Mouse (Mus musculus) gastrocnemius, postnatal 14 days (tissue): ENCODE measurements around the gene Serpinb6d. TPM values are rescaled to one million over a fixed set of nuclear protein-coding genes. Genes with fewer than 3 reads are reported as not detected.

Experiments used
- DNase-seq: peaks from one replicate; pipeline ENCODE4 v3.0.0; 2021; ENCODE audit warnings: mixed read lengths
- intact Hi-C: fragments of 180-260 bp; cut with DNase I; formaldehyde crosslinking; loops from one replicate; pipeline ENCODE4 v1.15.1; 2025; ENCODE audit warnings: low total_unique reads
- long read RNA-seq, 2 experiments: library from polyadenylated mRNA; stranded (forward); transcript quantifications; one replicate each; pipeline ENCODE4 v2.0.0; 2021
- total RNA-seq, 2 experiments: library from RNA; stranded (reverse); gene quantifications; 2 replicates each; pipeline ENCODE4 v1.2.3; 2021

The Serpinb6d gene
- total RNA-seq: not detected
- long read RNA-seq, experiment 1: 0 reads
- long read RNA-seq, experiment 2: 0 reads

DNA sequence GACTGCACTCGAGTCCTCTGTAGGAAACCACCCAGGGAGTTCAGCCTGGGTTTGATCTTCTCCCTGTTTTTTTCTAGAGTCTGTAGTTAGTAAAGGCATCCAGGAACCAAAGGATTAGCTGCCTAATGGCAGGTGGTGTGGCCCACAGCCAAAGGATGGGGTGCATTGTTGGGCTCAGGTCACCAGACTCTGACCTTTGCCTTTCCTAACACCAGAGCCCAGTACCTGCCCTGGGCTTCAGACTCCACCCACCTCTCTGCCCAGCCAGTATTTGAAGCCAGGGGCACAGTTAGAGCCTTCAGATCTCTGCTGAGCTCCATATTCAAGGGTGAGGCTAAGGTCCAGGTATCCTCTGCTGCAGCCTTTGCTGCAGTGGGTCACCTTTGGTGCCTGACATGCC is at the start of gene Serpinb6d:
TSS of gene Serpinb6d (plus strand) at position 301 of the 400 bp plus-strand sequence.
- intact Hi-C loops: no loop called here

DNA sequence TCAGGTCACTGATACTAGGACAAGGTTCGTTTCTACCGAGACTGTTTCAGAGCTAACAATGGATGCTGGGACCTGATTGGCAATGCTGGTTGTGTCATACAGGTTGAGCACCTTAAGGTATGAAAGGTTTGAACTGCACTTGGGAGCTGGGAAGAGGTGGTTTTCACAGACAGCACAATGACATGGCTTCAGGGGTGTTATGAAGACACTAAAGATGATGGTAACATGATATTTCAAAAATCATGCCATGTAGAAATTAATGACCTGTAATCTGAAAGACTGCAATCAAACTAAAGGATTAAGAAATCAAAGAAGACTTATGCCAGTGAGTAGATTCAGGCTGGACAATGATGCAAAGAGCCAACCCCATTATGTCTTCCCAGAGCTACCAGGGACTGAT is 38.3 kb upstream of the Serpinb6d start:
- intact Hi-C loops: no loop called here
- DNase-seq: no peak

More for the DNA sequence above, at the start of gene Serpinb6d:
- no peak for DNase-seq

DNA sequence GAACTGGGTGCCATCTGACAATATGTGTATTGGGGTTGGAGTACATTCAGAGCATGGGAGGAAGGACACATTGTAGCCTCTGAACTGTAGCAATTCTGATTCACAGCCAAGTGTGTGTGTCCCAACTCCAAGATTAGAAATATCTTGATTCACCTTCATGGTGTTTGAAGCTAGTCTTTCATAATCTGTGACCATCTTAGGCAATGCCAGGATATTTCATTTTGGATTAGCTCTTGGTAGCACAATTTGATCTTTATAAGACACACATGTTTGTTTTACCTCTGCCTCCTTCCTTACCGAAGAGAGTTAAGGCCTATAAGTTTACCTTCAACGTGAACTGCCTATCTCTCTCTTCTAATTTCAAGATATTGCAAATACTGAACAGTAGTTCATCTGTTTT is 18.7 kb upstream of the Serpinb6d start:
- intact Hi-C loops: no loop called here
- no peak for DNase-seq

DNA sequence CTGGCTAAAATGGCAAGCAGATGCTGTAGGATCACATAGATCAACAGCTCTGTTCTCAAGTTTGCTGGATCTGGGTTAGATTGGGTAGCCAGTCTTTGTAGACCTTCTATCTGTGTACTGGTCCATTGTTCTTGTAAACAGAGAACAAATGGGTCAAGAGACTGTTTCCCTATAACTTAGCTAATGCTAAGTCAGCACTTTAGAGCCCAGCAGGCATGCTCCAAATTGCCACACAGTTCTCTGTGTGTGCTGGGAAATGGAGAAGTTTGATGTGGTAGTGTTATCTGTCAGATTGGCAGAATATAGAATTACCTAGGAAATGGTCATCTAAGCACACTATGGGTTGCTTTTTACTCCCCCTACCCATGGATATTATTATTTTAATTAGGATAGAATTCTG is 1.3 kb downstream of the Serpinb6d start:
- intact Hi-C loops: no loop called here
- no peak for DNase-seq

DNA sequence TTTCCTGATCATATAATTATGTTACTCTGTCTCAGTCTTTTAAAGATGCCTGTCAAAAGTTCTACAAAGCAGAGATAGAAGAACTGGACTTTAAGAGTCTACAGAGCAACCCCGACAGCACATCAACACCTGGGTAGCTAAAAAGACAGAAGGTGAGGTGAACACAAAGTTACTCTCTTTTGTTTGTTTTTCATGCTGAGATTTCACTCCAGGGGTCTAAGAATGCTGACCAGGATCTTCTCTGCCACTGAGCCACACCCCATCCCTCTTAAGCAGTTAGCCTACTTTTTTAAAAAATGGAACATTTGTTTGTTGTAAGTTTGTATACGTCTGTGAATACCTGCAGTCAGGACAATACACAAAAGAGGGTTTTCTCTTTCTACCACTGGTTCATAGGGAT is 59.1 kb downstream of the Serpinb6d start:
- intact Hi-C loops: no loop called here
- no peak for DNase-seq

Other genes with a start within 250 kb of the Serpinb6d start
- gene Serpinb9g, start 176.6 kb upstream of the Serpinb6d start, total RNA-seq: not detected
- not detected for gene Serpinb6e, start 182.0 kb downstream of the Serpinb6d start, total RNA-seq
- gene Serpinb6c, start 244.3 kb downstream of the Serpinb6d start, total RNA-seq: under 1 TPM; 0.21 to 0.22 TPM